Comparison of ENCODE assay signal across 8 mouse cellular contexts in genomic region chr17:71185368-71185767, GRCm38 (mm10). TPM values are rescaled to one million over a fixed set of nuclear protein-coding genes. Genes with fewer than 3 reads are reported as not detected.
DNase-seq lines count a peak whose midpoint lies in the region; ATAC-seq and TF ChIP-seq lines count a peak whose summit lies in the region.

No protein-coding gene starts in this region.

- no peak for ATAC-seq in heart, embryonic 12.5 days (ENCODE audit: insufficient number of reproducible peaks, low FRiP score)
- no peak for ATAC-seq in intestine, embryonic 14.5 days (replicated peaks; ENCODE audit: low FRiP score, low TSS enrichment, low read depth)
- ATAC-seq in midbrain, embryonic 12.5 days (ENCODE audit: low FRiP score, low read depth) = no peak
- no peak for ATAC-seq in megakaryocyte-erythroid progenitor cell, adult 5-6 weeks (replicated peaks; ENCODE audit: low FRiP score, low TSS enrichment, poor library complexity, severe bottlenecking)

- WGBS in heart, embryonic 12.5 days = 73% methylated on average over 1 of the region's 1 CpGs
- WGBS in intestine, embryonic 14.5 days = 31% methylated on average over 1 of the region's 1 CpGs
- WGBS in midbrain, embryonic 12.5 days = 59% methylated on average over 1 of the region's 1 CpGs

- no peak overlapping the region for H3K27ac ChIP-seq in heart, embryonic 12.5 days (ENCODE audit: poor library complexity, severe bottlenecking)
- no peak overlapping the region for H3K27ac ChIP-seq in cortical plate, adult 2 months (ENCODE audit: insufficient read depth, low read length)
- H3K27ac ChIP-seq in intestine, embryonic 14.5 days (ENCODE audit: low read depth) = no peak overlapping the region
- H3K27ac ChIP-seq in midbrain, embryonic 12.5 days (replicated peaks) = no peak overlapping the region

- H3K4me1 ChIP-seq in heart, embryonic 12.5 days (replicated peaks) = peaks cover 45% of the 10 kb centered on the region
- peaks cover 1% of the 10 kb centered on the region; the same call in 1 of the 2 replicates for H3K4me1 ChIP-seq in cortical plate, adult 2 months (ENCODE audit: control insufficient read depth, insufficient read depth, low read length)
- peaks cover 24% of the 10 kb centered on the region for H3K4me1 ChIP-seq in intestine, embryonic 14.5 days (replicated peaks; ENCODE audit: control insufficient read depth, insufficient read depth, low read length)
- H3K4me1 ChIP-seq in midbrain, embryonic 12.5 days = peaks cover 22% of the 10 kb centered on the region

- no peaks in the 10 kb centered on the region for H3K9me3 ChIP-seq in heart, embryonic 12.5 days (replicated peaks)
- H3K9me3 ChIP-seq in intestine, embryonic 14.5 days (ENCODE audit: control insufficient read depth, low read length) = no peaks in the 10 kb centered on the region
- H3K9me3 ChIP-seq in midbrain, embryonic 12.5 days = no peaks in the 10 kb centered on the region

- peak overlapping the region; percentile 83 for H3K4me2 ChIP-seq in heart, embryonic 12.5 days
- H3K4me2 ChIP-seq in intestine, embryonic 14.5 days (ENCODE audit: low read length) = peak overlapping the region; percentile 91
- peak overlapping the region; percentile 82 for H3K4me2 ChIP-seq in midbrain, embryonic 12.5 days (replicated peaks)

- H3K9ac ChIP-seq in heart, embryonic 12.5 days = no peak overlapping the region
- H3K9ac ChIP-seq in intestine, embryonic 14.5 days (ENCODE audit: low read length) = no peak overlapping the region
- H3K9ac ChIP-seq in midbrain, embryonic 12.5 days (replicated peaks) = peak overlapping the region; percentile 92; the same call in 1 of the 2 replicates

- TF ChIP-seq CTCF in cortical plate, adult 2 months (IDR thresholded peaks at IDR 0.05; ENCODE audit: extremely low read depth, insufficient read depth, low read length) = no peak

- intact Hi-C loops in heart, postnatal 25 days (cut with DNase I) = loop anchor here (5.0 to 10.0 kb wide), 2 partner anchors 198 to 341 kb away; no protein-coding TSS in a partner anchor

- H3K36me3 ChIP-seq in heart, embryonic 12.5 days = no peaks in the 10 kb centered on the region
- no peaks in the 10 kb centered on the region for H3K36me3 ChIP-seq in intestine, embryonic 14.5 days (ENCODE audit: control insufficient read depth, insufficient read depth, low read length)
- no peaks in the 10 kb centered on the region for H3K36me3 ChIP-seq in midbrain, embryonic 12.5 days

- H3K4me3 ChIP-seq in heart, embryonic 12.5 days = peak overlapping the region; percentile 100; the same call in 1 of the 2 replicates
- peak overlapping the region; percentile 65; the same call in 1 of the 2 replicates for H3K4me3 ChIP-seq in cortical plate, adult 2 months (ENCODE audit: insufficient read depth, low read length)
- peak overlapping the region; percentile 75; the same call in 1 of the 2 replicates for H3K4me3 ChIP-seq in intestine, embryonic 14.5 days (ENCODE audit: low read depth, low read length)
- peak overlapping the region; percentile 90 for H3K4me3 ChIP-seq in midbrain, embryonic 12.5 days

- no peak for TF ChIP-seq POLR2A in cortical plate, adult 2 months (IDR thresholded peaks at IDR 0.05; ENCODE audit: extremely low read depth, insufficient read depth, low read length)

- DNase-seq in heart, postnatal 25 days (ENCODE audit: low spot score) = no peak
- peak; percentile 51 for DNase-seq in intestine, embryonic 14.5 days (ENCODE audit: low spot score)
- no peak for DNase-seq in c-Kit-positive CD71-positive TER-119-positive erythroid progenitor cells, embryonic 14.5 days (ENCODE audit: low spot score)
- DNase-seq in frontal cortex, postnatal 10 days (ENCODE audit: low spot score in 2 of 2) = no peak

- no peaks in the 10 kb centered on the region for H3K27me3 ChIP-seq in heart, embryonic 12.5 days (replicated peaks)
- no peaks in the 10 kb centered on the region for H3K27me3 ChIP-seq in intestine, embryonic 14.5 days (replicated peaks; ENCODE audit: control insufficient read depth, insufficient read depth, low read length)
- H3K27me3 ChIP-seq in midbrain, embryonic 12.5 days = peaks cover 5% of the 10 kb centered on the region

RNA-seq across cellular contexts. Expression of gene Lpin2, which starts 3.0 kb away (rescaled TPM):
- polyA plus RNA-seq in heart, embryonic 12.5 days (2016; fragmentation: Nextera tagmentation; extraction: Ambion mirVana) = 22.1 and 23.8 TPM in 2 replicates
- 1 to 10 TPM; 8.2 to 9.5 TPM for total RNA-seq in heart, postnatal 25 days (2021)
- 33.9 and 36.5 TPM in 2 replicates for polyA plus RNA-seq in cortical plate, adult 2 months (2012; rRNA removed)
- polyA plus RNA-seq in intestine, embryonic 14.5 days (2014; fragmentation: Nextera tagmentation; extraction: Ambion mirVana) = 27.3 and 31.9 TPM in 2 replicates
- 41.0 and 41.4 TPM in 2 replicates for polyA plus RNA-seq in midbrain, embryonic 12.5 days (2016; fragmentation: Nextera tagmentation; extraction: Ambion mirVana)
- total RNA-seq in megakaryocyte-erythroid progenitor cell, adult 5-6 weeks (2014; fragmentation: Nextera tagmentation) = 119 and 153 TPM in 2 replicates
- 129 and 139 TPM in 2 replicates for total RNA-seq in megakaryocyte-erythroid progenitor cell, adult 5-6 weeks (2017)
